Mouse (Mus musculus): Measurements from ENCODE around the gene Frs3. TPM values are rescaled to one million over a fixed set of nuclear protein-coding genes. Genes with fewer than 3 reads are reported as not detected.
A peak's percentile ranks its signal among the peaks of the same experiment; 100 is the strongest.

Frs3 gene
- total and polyA plus RNA-seq, 2 experiments, result 1.7 to 7.1 TPM

- peak overlapping the region; percentile 82 for H3K4me3 ChIP-seq (ENCODE audit: insufficient read depth, low read depth, low read length)
- peaks cover 8% of the 10 kb centered on the region; the same call in 1 of the 2 replicates for H3K36me3 ChIP-seq (ENCODE audit: control insufficient read depth, insufficient read depth, low read length)
- H3K4me1 ChIP-seq (ENCODE audit: control insufficient read depth, insufficient read depth, low read length), result peaks cover 7% of the 10 kb centered on the region
- TF ChIP-seq CTCF (IDR thresholded peaks at IDR 0.05; ENCODE audit: low read depth, low read length) (no peak), POLR2A (IDR thresholded peaks at IDR 0.05; ENCODE audit: extremely low read depth, insufficient read depth, low read length) (peak; percentile 80)
- H3K79me2 ChIP-seq (ENCODE audit: control insufficient read depth, insufficient read depth, low read length), result no peaks in the 10 kb centered on the region; the same call in 1 of the 2 replicates
- under 1% methylated on average over 70 of the region's 70 CpGs for WGBS
- peak; percentile 93 for DNase-seq (ENCODE audit: extremely low read depth, low read depth, low spot score)
- no peaks in the 10 kb centered on the region for H3K27me3 ChIP-seq (ENCODE audit: control insufficient read depth, insufficient read depth, low read length)
- H3K9ac ChIP-seq (ENCODE audit: low read depth, low read length), result peak overlapping the region; percentile 86
- peak overlapping the region; percentile 81 for H3K27ac ChIP-seq (replicated peaks; ENCODE audit: insufficient read depth, low read depth, low read length)
Observed at GRCm38 (mm10) chr17:47687409-47688343, 1.2 kb upstream of the Frs3 start.

- no peak for DNase-seq (ENCODE audit: extremely low read depth, low read depth, low spot score)
- TF ChIP-seq POLR2A (IDR thresholded peaks at IDR 0.05; ENCODE audit: extremely low read depth, insufficient read depth, low read length) (no peak), CTCF (IDR thresholded peaks at IDR 0.05; ENCODE audit: low read depth, low read length) (no peak)
- peak within 1 kb of the TSS; percentile 81 for H3K27ac ChIP-seq (replicated peaks; ENCODE audit: insufficient read depth, low read depth, low read length)
- peak within 1 kb of the TSS; percentile 86 for H3K9ac ChIP-seq (ENCODE audit: low read depth, low read length)
- peaks cover 7% of the 10 kb centered on the region for H3K4me1 ChIP-seq (ENCODE audit: control insufficient read depth, insufficient read depth, low read length)
- H3K36me3 ChIP-seq (ENCODE audit: control insufficient read depth, insufficient read depth, low read length), result peaks cover 8% of the 10 kb centered on the region; the same call in 1 of the 2 replicates
- WGBS, result 0% methylated on average over 9 of the region's 9 CpGs
- H3K79me2 ChIP-seq (ENCODE audit: control insufficient read depth, insufficient read depth, low read length), result no peaks in the 10 kb centered on the region; the same call in 1 of the 2 replicates
- no peaks in the 10 kb centered on the region for H3K27me3 ChIP-seq (ENCODE audit: control insufficient read depth, insufficient read depth, low read length)
- peak within 1 kb of the TSS; percentile 82 for H3K4me3 ChIP-seq (ENCODE audit: insufficient read depth, low read depth, low read length)
Observed at GRCm38 (mm10) chr17:47688344-47688607, 554 bp upstream of the Frs3 start, which contains the start of gene Tomm6. Gene Tomm6, minus strand, starts transcription at chr17:47688386.

- peaks cover 9% of the 10 kb centered on the region for H3K4me1 ChIP-seq (ENCODE audit: control insufficient read depth, insufficient read depth, low read length)
- DNase-seq (ENCODE audit: extremely low read depth, low read depth, low spot score), result no peak
- H3K4me3 ChIP-seq (ENCODE audit: insufficient read depth, low read depth, low read length), result no peak overlapping the region
- no peak overlapping the region for H3K9ac ChIP-seq (ENCODE audit: low read depth, low read length)
- no peaks in the 10 kb centered on the region; the same call in 1 of the 2 replicates for H3K79me2 ChIP-seq (ENCODE audit: control insufficient read depth, insufficient read depth, low read length)
- TF ChIP-seq CTCF (IDR thresholded peaks at IDR 0.05; ENCODE audit: low read depth, low read length) (no peak), POLR2A (IDR thresholded peaks at IDR 0.05; ENCODE audit: extremely low read depth, insufficient read depth, low read length) (no peak)
- H3K36me3 ChIP-seq (ENCODE audit: control insufficient read depth, insufficient read depth, low read length), result peaks cover 2% of the 10 kb centered on the region; the same call in 1 of the 2 replicates
- no peak overlapping the region for H3K27ac ChIP-seq (replicated peaks; ENCODE audit: insufficient read depth, low read depth, low read length)
- H3K27me3 ChIP-seq (ENCODE audit: control insufficient read depth, insufficient read depth, low read length), result no peaks in the 10 kb centered on the region
- 88% methylated on average over 6 of the region's 8 CpGs for WGBS
Observed at GRCm38 (mm10) chr17:47689894-47690293, 1.1 kb downstream of the Frs3 start.

GRCm38 (mm10) chr17:47691650-47692049 is 2.8 kb downstream of the Frs3 start:
- Histone ChIP-seq H3K79me2 (ENCODE audit: control insufficient read depth, insufficient read depth, low read length) (no peaks in the 10 kb centered on the region; the same call in 1 of the 2 replicates), H3K27ac (replicated peaks; ENCODE audit: insufficient read depth, low read depth, low read length) (no peak overlapping the region), H3K9ac (ENCODE audit: low read depth, low read length) (no peak overlapping the region), H3K4me1 (ENCODE audit: control insufficient read depth, insufficient read depth, low read length) (peaks cover 12% of the 10 kb centered on the region), H3K36me3 (ENCODE audit: control insufficient read depth, insufficient read depth, low read length) (no peaks in the 10 kb centered on the region), H3K4me3 (ENCODE audit: insufficient read depth, low read depth, low read length) (no peak overlapping the region), H3K27me3 (ENCODE audit: control insufficient read depth, insufficient read depth, low read length) (no peaks in the 10 kb centered on the region)
- TF ChIP-seq CTCF (IDR thresholded peaks at IDR 0.05; ENCODE audit: low read depth, low read length) (no peak), POLR2A (IDR thresholded peaks at IDR 0.05; ENCODE audit: extremely low read depth, insufficient read depth, low read length) (no peak)
- no peak for DNase-seq (ENCODE audit: extremely low read depth, low read depth, low spot score)
- 97% methylated on average over 3 of the region's 3 CpGs for WGBS

- H3K27ac ChIP-seq (replicated peaks; ENCODE audit: insufficient read depth, low read depth, low read length), result peak overlapping the region; percentile 81
- no peaks in the 10 kb centered on the region for H3K27me3 ChIP-seq (ENCODE audit: control insufficient read depth, insufficient read depth, low read length)
- H3K79me2 ChIP-seq (ENCODE audit: control insufficient read depth, insufficient read depth, low read length), result no peaks in the 10 kb centered on the region; the same call in 1 of the 2 replicates
- H3K4me3 ChIP-seq (ENCODE audit: insufficient read depth, low read depth, low read length), result peak overlapping the region; percentile 72
- peaks cover 6% of the 10 kb centered on the region for H3K4me1 ChIP-seq (ENCODE audit: control insufficient read depth, insufficient read depth, low read length)
- WGBS, result 58% methylated on average over 13 of the region's 13 CpGs
- DNase-seq (ENCODE audit: extremely low read depth, low read depth, low spot score), result no peak
- H3K36me3 ChIP-seq (ENCODE audit: control insufficient read depth, insufficient read depth, low read length), result no peaks in the 10 kb centered on the region
- H3K9ac ChIP-seq (ENCODE audit: low read depth, low read length), result peak overlapping the region; percentile 80
- TF ChIP-seq CTCF (IDR thresholded peaks at IDR 0.05; ENCODE audit: low read depth, low read length) (no peak), POLR2A (IDR thresholded peaks at IDR 0.05; ENCODE audit: extremely low read depth, insufficient read depth, low read length) (no peak)
Observed at GRCm38 (mm10) chr17:47693671-47694441, 5.0 kb downstream of the Frs3 start.

Measured in liver, adult 2 months (tissue).